Mouse (Mus musculus) stomach, embryonic 14.5 days (tissue): ENCODE measurements around the gene Eva1a. TPM values are rescaled to one million over a fixed set of nuclear protein-coding genes. Genes with fewer than 3 reads are reported as not detected.
A peak's percentile ranks its signal among the peaks of the same experiment; 100 is the strongest.

Experiments used
- ATAC-seq: fragments of 200-750 bp; cut with Nextera tagmentation; 2 replicates; pipeline ENCODE4 v1.8.0; 2017; ENCODE audit warnings: low read depth, moderate TSS enrichment; ENCODE audit not compliant: insufficient number of reproducible peaks, insufficient read depth, low FRiP score
- H3K27ac ChIP-seq: fragments of 300-500 bp; sonication (generic); 2 replicates; pipeline ENCODE4 v1.5.1; 2014; ENCODE audit warnings: mild to moderate bottlenecking, low read length, moderate library complexity, mixed read lengths
- H3K27me3 ChIP-seq: fragments of 300-500 bp; sonication (generic); 2 replicates; pipeline ENCODE4 v1.6.1; 2014; ENCODE audit warnings: low read length, control low read depth, mixed read lengths; ENCODE audit not compliant: control insufficient read depth, insufficient read depth
- H3K36me3 ChIP-seq: fragments of 300-500 bp; sonication (generic); 2 replicates; pipeline ENCODE4 v1.6.1; 2014; ENCODE audit warnings: mild to moderate bottlenecking, control low read depth, low read length, moderate library complexity, mixed read lengths; ENCODE audit not compliant: control insufficient read depth, insufficient read depth
- H3K4me1 ChIP-seq: fragments of 300-500 bp; sonication (generic); 2 replicates; pipeline ENCODE4 v1.6.1; 2014; ENCODE audit warnings: low read length, control low read depth, mixed read lengths; ENCODE audit not compliant: control insufficient read depth, insufficient read depth
- H3K4me2 ChIP-seq: fragments of 300-500 bp; sonication (generic); replicated peaks from 2 replicates; pipeline ENCODE4 v1.6.1; 2014; ENCODE audit warnings: low read depth, low read length, control low read depth
- H3K4me3 ChIP-seq: fragments of 300-500 bp; sonication (generic); 2 replicates; pipeline ENCODE4 v1.5.1; 2014; ENCODE audit warnings: low read depth, low read length, control low read depth
- H3K9ac ChIP-seq: fragments of 300-500 bp; sonication (generic); replicated peaks from 2 replicates; pipeline ENCODE4 v1.6.1; 2014; ENCODE audit warnings: low read depth, mild to moderate bottlenecking, control low read depth, low read length, moderate library complexity, mixed read lengths
- H3K9me3 ChIP-seq: fragments of 300-500 bp; sonication (generic); 2 replicates; pipeline ENCODE4 v1.6.1; 2016; ENCODE audit warnings: low read depth, low read length, control low read depth; ENCODE audit not compliant: control insufficient read depth
- WGBS: fragments of 180-500 bp; shearing (Covaris S2); extraction: QIAGEN DNeasy Blood & Tissue Kit; methylation state at CpG from one replicate; pipeline ENCODE4 v1.1.7; 2014; 5-methylcytosine and 5-hydroxymethylcytosine counted together
- polyA plus RNA-seq: library from polyadenylated mRNA; unstranded; fragments of >200 nt; fragmentation: Nextera tagmentation; extraction: Ambion mirVana; gene quantifications from 2 replicates; pipeline ENCODE4 v1.2.1, GENCODE M21; 2014

The Eva1a gene
- polyA plus RNA-seq, 1 experiment from 2014 or later = 26.1 TPM

- H3K27me3 ChIP-seq = no peaks in the 10 kb centered on the region
- no peak for ATAC-seq
- WGBS = 94% methylated on average over 3 of the region's 3 CpGs
- no peak overlapping the region for H3K4me2 ChIP-seq
- H3K4me3 ChIP-seq = no peak overlapping the region
- no peaks in the 10 kb centered on the region for H3K4me1 ChIP-seq
- no peaks in the 10 kb centered on the region for H3K9me3 ChIP-seq
- H3K36me3 ChIP-seq = peaks cover 10% of the 10 kb centered on the region
- no peak overlapping the region for H3K27ac ChIP-seq
- H3K9ac ChIP-seq = no peak overlapping the region
Measured at GRCm38 (mm10) chr6:82073567-82073966, 32.7 kb downstream of the Eva1a start.

GRCm38 (mm10) chr6:82076364-82076763 lies 35.5 kb downstream of the Eva1a start:
- ATAC-seq = no peak
- H3K36me3 ChIP-seq = peaks cover 10% of the 10 kb centered on the region

GRCm38 (mm10) chr6:82078875-82079274 lies 38.0 kb downstream of the Eva1a start:
- WGBS = 95% methylated on average over 4 of the region's 4 CpGs
- H3K27me3 ChIP-seq = no peaks in the 10 kb centered on the region
- no peak overlapping the region for H3K27ac ChIP-seq
- no peak overlapping the region for H3K4me3 ChIP-seq
- H3K4me1 ChIP-seq = no peaks in the 10 kb centered on the region
- no peak for ATAC-seq
- no peak overlapping the region for H3K9ac ChIP-seq
- no peak overlapping the region for H3K4me2 ChIP-seq
- H3K36me3 ChIP-seq = peaks cover 3% of the 10 kb centered on the region; the same call in 1 of the 2 replicates
- H3K9me3 ChIP-seq = no peaks in the 10 kb centered on the region

More at GRCm38 (mm10) chr6:82076364-82076763, 35.5 kb downstream of the Eva1a start:
- H3K4me3 ChIP-seq = no peak overlapping the region
- no peak overlapping the region for H3K9ac ChIP-seq
- H3K27me3 ChIP-seq = no peaks in the 10 kb centered on the region
- WGBS = 85% methylated on average over 4 of the region's 4 CpGs
- H3K4me1 ChIP-seq = no peaks in the 10 kb centered on the region
- no peak overlapping the region for H3K4me2 ChIP-seq
- H3K9me3 ChIP-seq = no peaks in the 10 kb centered on the region
- H3K27ac ChIP-seq = no peak overlapping the region

- ATAC-seq = no peak
- H3K4me1 ChIP-seq = no peaks in the 10 kb centered on the region
Measured at GRCm38 (mm10) chr6:82083655-82084054, 42.8 kb downstream of the Eva1a start.

GRCm38 (mm10) chr6:82084235-82084634 lies 43.4 kb downstream of the Eva1a start:
- Histone ChIP-seq H3K27ac (no peak overlapping the region), H3K4me2 (no peak overlapping the region), H3K4me3 (no peak overlapping the region), H3K9me3 (no peaks in the 10 kb centered on the region), H3K27me3 (no peaks in the 10 kb centered on the region), H3K36me3 (no peaks in the 10 kb centered on the region), H3K4me1 (no peaks in the 10 kb centered on the region), H3K9ac (no peak overlapping the region)
- WGBS = 66% methylated on average over 3 of the region's 3 CpGs
- peak; percentile 10; the same call in 1 of the 2 replicates for ATAC-seq

More at GRCm38 (mm10) chr6:82083655-82084054, 42.8 kb downstream of the Eva1a start:
- no peak overlapping the region for H3K4me3 ChIP-seq
- H3K27ac ChIP-seq = peak overlapping the region; percentile 44; the same call in 1 of the 2 replicates
- H3K9me3 ChIP-seq = no peaks in the 10 kb centered on the region
- H3K36me3 ChIP-seq = no peaks in the 10 kb centered on the region
- no peak overlapping the region for H3K4me2 ChIP-seq
- no peaks in the 10 kb centered on the region for H3K27me3 ChIP-seq
- WGBS = 80% methylated on average over 6 of the region's 6 CpGs
- H3K9ac ChIP-seq = no peak overlapping the region

- Histone ChIP-seq H3K4me2 (no peak overlapping the region), H3K27me3 (no peaks in the 10 kb centered on the region), H3K4me1 (no peaks in the 10 kb centered on the region), H3K36me3 (no peaks in the 10 kb centered on the region), H3K9ac (no peak overlapping the region), H3K4me3 (no peak overlapping the region), H3K27ac (no peak overlapping the region), H3K9me3 (no peaks in the 10 kb centered on the region)
- WGBS = 84% methylated on average over 8 of the region's 8 CpGs
- no peak for ATAC-seq
Measured at GRCm38 (mm10) chr6:82085313-82085908, 44.6 kb downstream of the Eva1a start.

- no peak overlapping the region for H3K27ac ChIP-seq
- H3K27me3 ChIP-seq = no peaks in the 10 kb centered on the region
- no peak overlapping the region for H3K4me2 ChIP-seq
- H3K9me3 ChIP-seq = no peaks in the 10 kb centered on the region
- 0 out of 2 replicates have a peak, but pooled peaks cover 3% of the 10 kb centered on the region for H3K4me1 ChIP-seq
- 68% methylated on average over 4 of the region's 4 CpGs for WGBS
- no peak for ATAC-seq
- no peak overlapping the region for H3K4me3 ChIP-seq
- H3K36me3 ChIP-seq = no peaks in the 10 kb centered on the region
- no peak overlapping the region for H3K9ac ChIP-seq
Measured at GRCm38 (mm10) chr6:82088133-82088532, 47.3 kb downstream of the Eva1a start.

- 21% methylated on average over 28 of the region's 28 CpGs for WGBS
- H3K4me3 ChIP-seq = no peak overlapping the region
Measured at GRCm38 (mm10) chr6:82091773-82092172, 50.9 kb downstream of the Eva1a start.

GRCm38 (mm10) chr6:82097705-82098104 lies 56.9 kb downstream of the Eva1a start:
- no peaks in the 10 kb centered on the region for H3K9me3 ChIP-seq
- H3K4me2 ChIP-seq = no peak overlapping the region
- H3K36me3 ChIP-seq = no peaks in the 10 kb centered on the region
- H3K4me3 ChIP-seq = no peak overlapping the region
- 92% methylated on average over 1 of the region's 1 CpGs for WGBS
- no peaks in the 10 kb centered on the region for H3K27me3 ChIP-seq
- no peak overlapping the region for H3K9ac ChIP-seq
- no peaks in the 10 kb centered on the region for H3K4me1 ChIP-seq
- H3K27ac ChIP-seq = no peak overlapping the region
- no peak for ATAC-seq

More at GRCm38 (mm10) chr6:82091773-82092172, 50.9 kb downstream of the Eva1a start:
- H3K4me1 ChIP-seq = 0 out of 2 replicates have a peak, but pooled peaks cover 3% of the 10 kb centered on the region
- no peak overlapping the region for H3K9ac ChIP-seq
- peak overlapping the region; percentile 34 for H3K4me2 ChIP-seq
- H3K27ac ChIP-seq = no peak overlapping the region
- no peaks in the 10 kb centered on the region for H3K9me3 ChIP-seq
- no peaks in the 10 kb centered on the region for H3K27me3 ChIP-seq
- no peaks in the 10 kb centered on the region for H3K36me3 ChIP-seq
- no peak for ATAC-seq
